Mouse (Mus musculus) stomach, embryonic 14.5 days (tissue): ENCODE results near the gene Gm6268. TPM values are rescaled to one million over a fixed set of nuclear protein-coding genes. Genes with fewer than 3 reads are reported as not detected.

ENCODE experiments used
- ATAC-seq: fragments of 200-750 bp; cut with Nextera tagmentation; 2 replicates; pipeline ENCODE4 v1.8.0; 2017; ENCODE audit warnings: low read depth, moderate TSS enrichment; ENCODE audit not compliant: insufficient number of reproducible peaks, insufficient read depth, low FRiP score
- H3K27ac ChIP-seq: fragments of 300-500 bp; sonication (generic); 2 replicates; pipeline ENCODE4 v1.5.1; 2014; ENCODE audit warnings: mild to moderate bottlenecking, low read length, moderate library complexity, mixed read lengths
- H3K27me3 ChIP-seq: fragments of 300-500 bp; sonication (generic); 2 replicates; pipeline ENCODE4 v1.6.1; 2014; ENCODE audit warnings: low read length, control low read depth, mixed read lengths; ENCODE audit not compliant: control insufficient read depth, insufficient read depth
- H3K36me3 ChIP-seq: fragments of 300-500 bp; sonication (generic); 2 replicates; pipeline ENCODE4 v1.6.1; 2014; ENCODE audit warnings: mild to moderate bottlenecking, control low read depth, low read length, moderate library complexity, mixed read lengths; ENCODE audit not compliant: control insufficient read depth, insufficient read depth
- H3K4me1 ChIP-seq: fragments of 300-500 bp; sonication (generic); 2 replicates; pipeline ENCODE4 v1.6.1; 2014; ENCODE audit warnings: low read length, control low read depth, mixed read lengths; ENCODE audit not compliant: control insufficient read depth, insufficient read depth
- H3K4me2 ChIP-seq: fragments of 300-500 bp; sonication (generic); replicated peaks from 2 replicates; pipeline ENCODE4 v1.6.1; 2014; ENCODE audit warnings: low read depth, low read length, control low read depth
- H3K4me3 ChIP-seq: fragments of 300-500 bp; sonication (generic); 2 replicates; pipeline ENCODE4 v1.5.1; 2014; ENCODE audit warnings: low read depth, low read length, control low read depth
- H3K9ac ChIP-seq: fragments of 300-500 bp; sonication (generic); replicated peaks from 2 replicates; pipeline ENCODE4 v1.6.1; 2014; ENCODE audit warnings: low read depth, mild to moderate bottlenecking, control low read depth, low read length, moderate library complexity, mixed read lengths
- H3K9me3 ChIP-seq: fragments of 300-500 bp; sonication (generic); 2 replicates; pipeline ENCODE4 v1.6.1; 2016; ENCODE audit warnings: low read depth, low read length, control low read depth; ENCODE audit not compliant: control insufficient read depth
- WGBS: fragments of 180-500 bp; shearing (Covaris S2); extraction: QIAGEN DNeasy Blood & Tissue Kit; methylation state at CpG from one replicate; pipeline ENCODE4 v1.1.7; 2014; 5-methylcytosine and 5-hydroxymethylcytosine counted together
- polyA plus RNA-seq: library from polyadenylated mRNA; unstranded; fragments of >200 nt; fragmentation: Nextera tagmentation; extraction: Ambion mirVana; gene quantifications from 2 replicates; pipeline ENCODE4 v1.2.1, GENCODE M21; 2014

Gm6268 gene
- not detected in 2 replicates for polyA plus RNA-seq

- no peak within 1 kb of the TSS for H3K4me2 ChIP-seq
- H3K27ac ChIP-seq = no peak within 1 kb of the TSS
- H3K27me3 ChIP-seq = no peaks in the 10 kb centered on the region
- no peaks in the 10 kb centered on the region for H3K4me1 ChIP-seq
- ATAC-seq = no peak
- H3K4me3 ChIP-seq = no peak within 1 kb of the TSS
- no peaks in the 10 kb centered on the region for H3K36me3 ChIP-seq
- WGBS = 90% methylated on average over 13 of the region's 13 CpGs
- no peak within 1 kb of the TSS for H3K9ac ChIP-seq
- H3K9me3 ChIP-seq = no peaks in the 10 kb centered on the region
These were observed at the start of gene Gm6268 for GRCm38 (mm10) chrX:36400980-36401379. TSS of gene Gm6268 (plus strand) at chrX:36401280.

DNA sequence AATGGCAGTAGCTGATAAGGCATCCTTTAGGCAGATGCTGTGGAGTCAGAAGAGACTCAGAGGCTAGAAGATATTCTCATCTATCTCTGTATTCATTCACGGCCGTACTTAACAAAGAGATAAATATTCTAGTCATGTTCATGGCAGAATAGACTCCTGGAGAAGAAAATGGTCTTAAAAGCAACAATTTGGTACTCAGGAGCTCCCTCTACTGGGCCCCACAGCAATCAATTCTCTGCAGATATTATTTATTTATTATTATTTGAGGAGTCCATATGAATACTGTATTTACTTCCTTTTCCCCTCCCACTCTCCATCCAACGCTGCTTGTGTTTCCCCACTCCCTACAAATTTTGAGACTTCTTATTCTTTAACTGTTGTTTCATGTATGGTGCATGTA lies 48.6 kb upstream of the Gm6268 start:
- Histone ChIP-seq H3K27me3 (no peaks in the 10 kb centered on the region), H3K9ac (no peak overlapping the region)
- no peak for ATAC-seq

DNA sequence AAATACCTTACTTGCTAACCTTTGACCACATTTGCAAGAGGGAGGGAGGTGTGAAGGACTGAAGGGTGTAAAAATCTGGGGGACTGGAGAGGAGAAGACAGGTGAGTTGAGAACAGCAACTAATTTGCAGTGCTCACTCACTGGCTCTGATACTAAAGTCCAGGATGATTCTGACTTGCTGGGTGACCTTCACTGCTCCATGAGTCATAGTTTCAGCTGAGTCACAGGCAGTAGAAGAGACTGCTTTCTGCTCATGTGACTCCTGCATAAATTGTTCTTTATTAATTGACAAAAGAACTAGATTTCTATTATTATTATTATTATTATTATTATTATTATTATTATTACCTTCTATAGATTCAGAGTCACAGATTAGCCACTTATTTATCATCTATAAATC lies 15.7 kb upstream of the Gm6268 start:
- ATAC-seq = no peak
- no peaks in the 10 kb centered on the region for H3K4me1 ChIP-seq
- no peak overlapping the region for H3K4me2 ChIP-seq
- H3K36me3 ChIP-seq = no peaks in the 10 kb centered on the region
- H3K27me3 ChIP-seq = no peaks in the 10 kb centered on the region
- no peaks in the 10 kb centered on the region for H3K9me3 ChIP-seq
- no peak overlapping the region for H3K27ac ChIP-seq
- H3K9ac ChIP-seq = no peak overlapping the region
- no peak overlapping the region for H3K4me3 ChIP-seq

More for the DNA sequence above, 48.6 kb upstream of the Gm6268 start:
- no peaks in the 10 kb centered on the region for H3K9me3 ChIP-seq
- H3K4me3 ChIP-seq = no peak overlapping the region
- WGBS = 54% methylated on average over 3 of the region's 3 CpGs
- H3K4me1 ChIP-seq = no peaks in the 10 kb centered on the region
- no peak overlapping the region for H3K4me2 ChIP-seq
- no peaks in the 10 kb centered on the region for H3K36me3 ChIP-seq
- no peak overlapping the region for H3K27ac ChIP-seq

GRCm38 (mm10) chrX:36389971-36390370 lies 11.1 kb upstream of the Gm6268 start:
- 67% methylated on average over 3 of the region's 3 CpGs for WGBS
- no peaks in the 10 kb centered on the region for H3K4me1 ChIP-seq
- H3K4me2 ChIP-seq = no peak overlapping the region
- H3K27me3 ChIP-seq = no peaks in the 10 kb centered on the region
- H3K9ac ChIP-seq = no peak overlapping the region
- H3K9me3 ChIP-seq = no peaks in the 10 kb centered on the region
- H3K36me3 ChIP-seq = no peaks in the 10 kb centered on the region
- H3K4me3 ChIP-seq = no peak overlapping the region
- no peak for ATAC-seq
- H3K27ac ChIP-seq = no peak overlapping the region

DNA sequence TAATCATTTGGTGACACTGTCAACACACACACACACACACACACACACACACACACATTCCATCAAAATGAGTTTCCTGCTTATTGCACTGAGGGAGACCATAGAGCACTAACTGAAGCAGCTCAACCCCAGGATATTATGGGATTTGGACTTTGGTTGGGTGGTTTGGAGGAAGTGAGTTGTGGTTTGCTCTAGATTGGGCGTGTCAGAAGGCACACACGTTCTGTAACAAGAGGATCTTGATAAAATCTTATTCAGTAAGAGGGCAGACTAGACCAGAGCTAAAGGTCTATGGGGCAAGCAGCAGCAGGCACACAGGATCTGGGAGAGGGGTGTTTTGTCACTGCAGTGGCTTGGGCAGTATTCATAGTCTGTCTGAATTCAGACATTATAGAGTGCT lies 10.6 kb upstream of the Gm6268 start:
- no peak overlapping the region for H3K4me3 ChIP-seq
- WGBS = 57% methylated on average over 2 of the region's 2 CpGs
- ATAC-seq = no peak
- H3K27ac ChIP-seq = no peak overlapping the region
- no peak overlapping the region for H3K9ac ChIP-seq
- no peaks in the 10 kb centered on the region for H3K4me1 ChIP-seq
- H3K36me3 ChIP-seq = no peaks in the 10 kb centered on the region
- H3K9me3 ChIP-seq = no peaks in the 10 kb centered on the region
- no peak overlapping the region for H3K4me2 ChIP-seq
- H3K27me3 ChIP-seq = no peaks in the 10 kb centered on the region

DNA sequence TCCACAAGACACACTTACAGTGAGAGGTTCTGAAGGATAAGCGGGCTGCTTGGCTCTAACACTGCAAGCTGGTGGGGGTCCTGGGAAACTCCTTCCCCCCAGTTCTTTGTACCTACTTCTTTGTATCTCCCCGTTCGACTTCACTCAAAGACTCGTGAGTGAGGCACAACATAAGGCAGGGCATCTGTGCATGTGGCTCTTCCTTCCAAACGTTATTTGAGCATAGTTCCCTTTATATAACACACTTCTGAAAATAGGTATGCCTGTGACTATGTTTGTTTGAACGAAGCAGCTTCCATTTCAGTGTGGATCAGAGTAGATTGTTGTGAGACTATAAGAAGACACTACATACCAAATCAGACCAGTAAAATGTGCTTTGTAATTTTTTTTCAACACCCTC lies 8.4 kb upstream of the Gm6268 start:
- no peaks in the 10 kb centered on the region for H3K9me3 ChIP-seq
- no peak overlapping the region for H3K27ac ChIP-seq
- H3K4me2 ChIP-seq = no peak overlapping the region
- no peak for ATAC-seq
- no peaks in the 10 kb centered on the region for H3K36me3 ChIP-seq
- WGBS = 69% methylated on average over 6 of the region's 6 CpGs
- H3K9ac ChIP-seq = no peak overlapping the region
- H3K4me3 ChIP-seq = no peak overlapping the region
- H3K27me3 ChIP-seq = no peaks in the 10 kb centered on the region
- no peaks in the 10 kb centered on the region for H3K4me1 ChIP-seq

DNA sequence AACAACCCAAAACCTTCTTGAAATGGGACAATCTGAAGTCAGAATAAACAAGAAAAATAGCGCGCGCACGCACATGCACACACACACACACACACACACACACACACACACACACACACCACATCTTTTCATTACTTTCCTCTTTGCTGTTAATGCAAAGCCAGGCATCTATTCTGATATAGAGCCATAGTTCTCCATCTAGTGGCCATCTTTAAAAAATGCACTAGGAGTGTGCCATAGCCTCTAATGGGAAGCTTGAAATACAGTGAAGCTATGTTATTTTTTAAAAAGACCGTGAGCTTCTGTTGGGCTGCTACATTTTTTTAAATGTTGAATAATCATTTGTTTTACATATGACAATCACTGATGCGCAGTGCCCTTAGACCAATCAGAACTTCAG lies 7.8 kb upstream of the Gm6268 start:
- no peak overlapping the region for H3K4me2 ChIP-seq
- no peak overlapping the region for H3K9ac ChIP-seq
- WGBS = 50% methylated on average over 6 of the region's 6 CpGs
- no peaks in the 10 kb centered on the region for H3K27me3 ChIP-seq
- no peak overlapping the region for H3K4me3 ChIP-seq
- no peaks in the 10 kb centered on the region for H3K36me3 ChIP-seq
- H3K27ac ChIP-seq = no peak overlapping the region
- ATAC-seq = no peak
- no peaks in the 10 kb centered on the region for H3K9me3 ChIP-seq
- H3K4me1 ChIP-seq = no peaks in the 10 kb centered on the region

GRCm38 (mm10) chrX:36402316-36402715 lies 1.2 kb downstream of the Gm6268 start:
- WGBS = 64% methylated on average over 6 of the region's 6 CpGs
- H3K4me2 ChIP-seq = no peak overlapping the region
- H3K9ac ChIP-seq = no peak overlapping the region
- no peak overlapping the region for H3K4me3 ChIP-seq
- H3K9me3 ChIP-seq = no peaks in the 10 kb centered on the region
- H3K27me3 ChIP-seq = no peaks in the 10 kb centered on the region
- H3K4me1 ChIP-seq = no peaks in the 10 kb centered on the region
- H3K27ac ChIP-seq = no peak overlapping the region
- no peak for ATAC-seq
- no peaks in the 10 kb centered on the region for H3K36me3 ChIP-seq

GRCm38 (mm10) chrX:36419153-36419552 lies 18.1 kb downstream of the Gm6268 start:
- ATAC-seq = no peak
- 89% methylated on average over 3 of the region's 3 CpGs for WGBS
- H3K27ac ChIP-seq = no peak overlapping the region

More at GRCm38 (mm10) chrX:36419153-36419552, 18.1 kb downstream of the Gm6268 start:
- H3K9me3 ChIP-seq = no peaks in the 10 kb centered on the region
- H3K4me2 ChIP-seq = no peak overlapping the region
- H3K4me1 ChIP-seq = no peaks in the 10 kb centered on the region
- no peak overlapping the region for H3K9ac ChIP-seq
- no peaks in the 10 kb centered on the region for H3K27me3 ChIP-seq
- H3K4me3 ChIP-seq = no peak overlapping the region
- H3K36me3 ChIP-seq = no peaks in the 10 kb centered on the region
